Mouse (Mus musculus): ENCODE measurements around the gene Krt80.

DNA sequence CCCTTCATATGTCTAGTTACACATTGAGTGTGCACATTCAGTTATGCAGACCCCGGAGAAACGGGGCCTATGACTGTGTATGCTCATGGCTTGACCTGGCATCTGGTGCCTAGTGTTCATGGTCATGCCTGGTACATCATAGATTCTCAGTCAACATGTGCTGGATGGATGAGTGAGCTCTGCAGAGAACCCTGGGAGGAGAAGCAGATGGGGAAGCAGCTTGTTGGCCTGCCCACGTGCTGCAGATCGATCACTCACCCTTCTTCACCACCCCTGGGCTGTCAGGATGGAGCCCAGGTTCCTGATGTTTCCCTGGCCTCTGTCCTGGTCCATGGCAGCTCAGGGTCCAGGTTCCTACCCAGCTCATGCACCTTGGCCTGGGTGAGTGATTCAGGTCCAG lies 63.5 kb downstream of the Krt80 start:
- TF ChIP-seq POLR2A (IDR thresholded peaks at IDR 0.05; ENCODE audit: low read depth, low read length): no peak
- TF ChIP-seq CTCF (IDR thresholded peaks at IDR 0.05; ENCODE audit: extremely low read depth, insufficient read length, insufficient replicate concordance, low read depth, low read length): no peak
